Mouse (Mus musculus) G1E (cell line): ENCODE data around the gene Arntl2.

Source experiments
- CTCF ChIP-seq: IDR thresholded peaks from 2 replicates; pipeline ENCODE4 v1.5.1; 2012; ENCODE audit warnings: low read depth, low read length, inconsistent platforms, mixed read lengths
- GATA1 ChIP-seq: IDR thresholded peaks from 2 replicates; pipeline ENCODE4 v1.6.1; 2012; ENCODE audit warnings: borderline replicate concordance, low read length, inconsistent platforms, mixed read lengths
- POLR2AphosphoS5 ChIP-seq: IDR thresholded peaks from 2 replicates; pipeline ENCODE4 v1.6.1; 2012; ENCODE audit warnings: low read depth, low read length, inconsistent platforms; ENCODE audit not compliant: insufficient replicate concordance

DNA sequence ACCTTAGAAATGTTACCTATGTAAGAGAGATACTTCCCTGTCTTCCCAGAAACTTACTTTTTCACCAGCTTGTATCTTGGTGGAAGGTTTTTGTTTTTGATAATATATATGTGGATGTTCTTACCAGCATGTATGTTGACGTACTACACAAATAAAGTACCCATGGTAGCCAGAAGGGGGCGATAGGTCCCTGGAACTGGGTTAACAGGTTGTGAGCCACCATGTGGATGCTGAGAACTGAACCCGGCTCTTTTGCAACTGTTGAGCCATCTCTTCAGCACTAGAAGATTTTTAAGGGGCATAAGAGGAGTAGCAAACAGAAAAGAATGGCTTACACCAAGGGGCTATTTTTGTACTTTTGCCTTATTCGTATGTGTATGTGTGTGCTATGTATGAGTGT lies 69.8 kb downstream of the Arntl2 start:
- TF ChIP-seq CTCF (no peak), POLR2AphosphoS5 (no peak), GATA1 (no peak)
